Mouse (Mus musculus) CH12.LX (cell line): ENCODE results near the gene Fastk. TPM values are rescaled to one million over a fixed set of nuclear protein-coding genes. Genes with fewer than 3 reads are reported as not detected.

Source experiments
- DNase-seq: peaks from one replicate; pipeline ENCODE4 v3.0.0-alpha.2; 2013; ENCODE audit errors: extremely low read depth
- H3K27ac ChIP-seq: 2 replicates; pipeline ENCODE4 v1.5.1; 2012; ENCODE audit warnings: low read depth, mild to moderate bottlenecking, control low read depth, moderate library complexity; ENCODE audit not compliant: insufficient read depth
- H3K27me3 ChIP-seq: replicated peaks from 2 replicates; pipeline ENCODE3; 2012; ENCODE audit warnings: inconsistent platforms
- H3K36me3 ChIP-seq, 2 experiments: replicated peaks in 1 of 2; 2 replicates each; pipeline versions ENCODE3 to v1.6.1; 2012; ENCODE audit warnings: inconsistent platforms in 1 of 2, low read length in 1 of 2, mild to moderate bottlenecking in 1 of 2, mixed read lengths in 1 of 2, moderate library complexity in 1 of 2; ENCODE audit not compliant: control insufficient read depth in 1 of 2, insufficient read depth in 1 of 2
- H3K4me1 ChIP-seq, 2 experiments: 2 replicates each; pipeline ENCODE4 v1.6.1; 2012; ENCODE audit warnings: inconsistent platforms in 1 of 2, moderate library complexity in 1 of 2; ENCODE audit not compliant: insufficient read depth in 2 of 2, control insufficient read depth in 1 of 2
- H3K4me2 ChIP-seq: 2 replicates; pipeline ENCODE4 v1.6.1; 2012; ENCODE audit warnings: low read depth, mild to moderate bottlenecking, control low read depth; ENCODE audit not compliant: poor library complexity, insufficient read depth, severe bottlenecking
- H3K4me3 ChIP-seq, 3 experiments: fragments of 150-350 bp in 1 of 3; sonication (generic) in 1 of 3; replicated peaks in 1 of 3; 2 replicates each; pipeline versions ENCODE3 to v1.5.1; 2011 to 2012; ENCODE audit warnings: low read depth in 2 of 3, low read length in 2 of 3, mild to moderate bottlenecking in 2 of 3, moderate library complexity in 2 of 3, control low read depth in 1 of 3, improper control_type of control experiment in 1 of 3, inconsistent platforms in 1 of 3, mixed read lengths in 1 of 3; ENCODE audit not compliant: poor library complexity in 1 of 3
- H3K79me2 ChIP-seq: replicated peaks from 2 replicates; pipeline ENCODE4 v1.6.1; 2012; ENCODE audit warnings: mild to moderate bottlenecking, moderate library complexity; ENCODE audit not compliant: control insufficient read depth, poor library complexity, insufficient read depth, severe bottlenecking; ENCODE audit errors: extremely low read depth
- H3K9ac ChIP-seq: 2 replicates; pipeline ENCODE4 v1.6.1; 2012; ENCODE audit warnings: low read depth, mild to moderate bottlenecking, control low read depth, moderate library complexity; ENCODE audit not compliant: insufficient read depth
- H3K9me3 ChIP-seq: replicated peaks from 2 replicates; pipeline ENCODE3; 2012; ENCODE audit warnings: low read length, inconsistent platforms, mixed read lengths
- BHLHE40 ChIP-seq: IDR thresholded peaks from 2 replicates; pipeline ENCODE4 v1.6.1; 2011; ENCODE audit warnings: mild to moderate bottlenecking, low read depth, low read length, improper control_type of control experiment
- CHD1 ChIP-seq: IDR thresholded peaks from 2 replicates; pipeline ENCODE4 v1.6.1; 2012; ENCODE audit warnings: low read depth, low read length, improper control_type of control experiment, inconsistent platforms
- CHD2 ChIP-seq: IDR thresholded peaks from 2 replicates; pipeline ENCODE4 v1.6.1; 2011; ENCODE audit warnings: low read length, improper control_type of control experiment
- CTCF ChIP-seq, 2 experiments: IDR thresholded peaks in 1 of 2; conservative IDR thresholded peaks in 1 of 2; 2 replicates each; pipeline ENCODE4 v1.5.1; 2011 to 2012; ENCODE audit warnings: low read depth in 2 of 2, low read length in 2 of 2, improper control_type of control experiment in 1 of 2, inconsistent platforms in 1 of 2, mild to moderate bottlenecking in 1 of 2, moderate library complexity in 1 of 2
- E2F4 ChIP-seq: IDR thresholded peaks from 2 replicates; pipeline ENCODE4 v1.6.1; 2011; ENCODE audit warnings: low read depth, low read length, improper control_type of control experiment; ENCODE audit not compliant: insufficient replicate concordance
- ETS1 ChIP-seq: conservative IDR thresholded peaks from 2 replicates; pipeline ENCODE4 v1.6.1; 2012; ENCODE audit warnings: low read depth, mild to moderate bottlenecking, inconsistent platforms, low read length, improper control_type of control experiment, moderate library complexity
- HCFC1 ChIP-seq: IDR thresholded peaks from 2 replicates; pipeline ENCODE4 v1.6.1; 2012; ENCODE audit warnings: low read depth, mild to moderate bottlenecking, inconsistent platforms, low read length, improper control_type of control experiment
- JUN ChIP-seq: IDR thresholded peaks from 2 replicates; pipeline ENCODE4 v1.6.1; 2011; ENCODE audit warnings: low read depth, mild to moderate bottlenecking, low read length, improper control_type of control experiment, moderate library complexity; ENCODE audit not compliant: insufficient read depth
- KAT2A ChIP-seq: IDR thresholded peaks from 2 replicates; pipeline ENCODE4 v1.6.1; 2012; ENCODE audit warnings: low read length, improper control_type of control experiment, inconsistent platforms; ENCODE audit not compliant: insufficient replicate concordance
- MAZ ChIP-seq: IDR thresholded peaks from 2 replicates; pipeline ENCODE4 v1.6.1; 2012; ENCODE audit warnings: low read depth, mild to moderate bottlenecking, inconsistent platforms, low read length, improper control_type of control experiment, moderate library complexity
- MEF2A ChIP-seq: IDR thresholded peaks from 2 replicates; pipeline ENCODE4 v1.6.1; 2014; ENCODE audit warnings: low read depth, mild to moderate bottlenecking, inconsistent platforms, low read length, improper control_type of control experiment, borderline replicate concordance
- MYC ChIP-seq: IDR thresholded peaks from 2 replicates; pipeline ENCODE4 v1.6.1; 2011; ENCODE audit warnings: low read depth, mild to moderate bottlenecking, improper control_type of control experiment, low read length
- NELFE ChIP-seq: IDR thresholded peaks from 2 replicates; pipeline ENCODE4 v1.6.1; 2011; ENCODE audit warnings: low read depth, low read length, improper control_type of control experiment
- PAX5 ChIP-seq: IDR thresholded peaks from 2 replicates; pipeline ENCODE4 v1.6.1; 2012; ENCODE audit warnings: low read length, inconsistent platforms, mixed read lengths
- POLR2A ChIP-seq: IDR thresholded peaks from 2 replicates; pipeline ENCODE4 v1.6.1; 2011; ENCODE audit warnings: low read depth, mild to moderate bottlenecking, improper control_type of control experiment, low read length
- POLR2AphosphoS2 ChIP-seq: IDR thresholded peaks from 2 replicates; pipeline ENCODE4 v1.6.1; 2011; ENCODE audit warnings: low read depth, low read length, improper control_type of control experiment
- RAD21 ChIP-seq: IDR thresholded peaks from 2 replicates; pipeline ENCODE4 v1.6.1; 2011; ENCODE audit warnings: low read depth, mild to moderate bottlenecking, low read length, improper control_type of control experiment, moderate library complexity
- RCOR1 ChIP-seq: conservative IDR thresholded peaks from 2 replicates; pipeline ENCODE4 v1.6.1; 2012; ENCODE audit warnings: low read depth, mild to moderate bottlenecking, inconsistent platforms, low read length, improper control_type of control experiment
- SIN3A ChIP-seq: IDR thresholded peaks from 2 replicates; pipeline ENCODE4 v1.6.1; 2012; ENCODE audit warnings: low read length, improper control_type of control experiment, inconsistent platforms
- SMC3 ChIP-seq: IDR thresholded peaks from 2 replicates; pipeline ENCODE4 v1.6.1; 2011; ENCODE audit warnings: low read depth, low read length, improper control_type of control experiment
- TBP ChIP-seq: conservative IDR thresholded peaks from 2 replicates; pipeline ENCODE4 v1.6.1; 2011; ENCODE audit warnings: low read depth, low read length, improper control_type of control experiment
- TCF12 ChIP-seq: IDR thresholded peaks from 2 replicates; pipeline ENCODE4 v1.6.1; 2014; ENCODE audit warnings: low read depth, mild to moderate bottlenecking, inconsistent platforms, low read length, improper control_type of control experiment
- UBTF ChIP-seq: IDR thresholded peaks from 2 replicates; pipeline ENCODE4 v1.6.1; 2012; ENCODE audit warnings: low read depth, mild to moderate bottlenecking, inconsistent platforms, low read length, improper control_type of control experiment, moderate library complexity
- USF1 ChIP-seq: IDR thresholded peaks from 2 replicates; pipeline ENCODE4 v1.6.1; 2014; ENCODE audit warnings: low read depth, mild to moderate bottlenecking, inconsistent platforms, low read length, improper control_type of control experiment
- USF2 ChIP-seq: conservative IDR thresholded peaks from 2 replicates; pipeline ENCODE4 v1.6.1; 2011; ENCODE audit warnings: low read depth, low read length, improper control_type of control experiment
- ZMIZ1 ChIP-seq: IDR thresholded peaks from 2 replicates; pipeline ENCODE4 v1.6.1; 2012; ENCODE audit warnings: low read depth, mild to moderate bottlenecking, inconsistent platforms, low read length, improper control_type of control experiment
- ZNF384 ChIP-seq: IDR thresholded peaks from 2 replicates; pipeline ENCODE4 v1.6.1; 2012; ENCODE audit warnings: low read depth, low read length, improper control_type of control experiment, inconsistent platforms
- dilution Hi-C: fragments of 300-500 bp; cut with MboI; formaldehyde crosslinking; loops from 2 replicates; pipeline ENCODE4 v1.14.3; 2020; ENCODE audit warnings: low sequenced_read_pairs; ENCODE audit not compliant: extremely low pct_unique_long_range_greater_than_20kb, extremely low pct_ligation_motif_present
- in situ Hi-C: fragments of 300-500 bp; cut with MboI; formaldehyde crosslinking; loops from 3 replicates; pipeline ENCODE4 v1.14.3; 2019; ENCODE audit warnings: low sequenced_read_pairs, low pct_ligation_motif_present, low pct_unique_long_range_greater_than_20kb, mixed read lengths
- polyA plus RNA-seq: library from polyadenylated mRNA; unstranded; fragments of >175 nt; gene quantifications from 2 replicates; pipeline ENCODE4 v1.2.1, GENCODE M21; 2012; ENCODE audit warnings: low read depth; ENCODE audit not compliant: insufficient read length
- total RNA-seq, 2 experiments: library from RNA; depleted of rRNA; stranded (reverse); fragments of 300-350 nt in 1 of 2; fragments of >200 nt in 1 of 2; gene quantifications; 2 replicates each; pipeline ENCODE4 v1.2.3; 2012 to 2014

Fastk gene
- total and polyA plus RNA-seq, 3 experiments, result 44.8 to 88.0 (median 61.4) TPM

DNA sequence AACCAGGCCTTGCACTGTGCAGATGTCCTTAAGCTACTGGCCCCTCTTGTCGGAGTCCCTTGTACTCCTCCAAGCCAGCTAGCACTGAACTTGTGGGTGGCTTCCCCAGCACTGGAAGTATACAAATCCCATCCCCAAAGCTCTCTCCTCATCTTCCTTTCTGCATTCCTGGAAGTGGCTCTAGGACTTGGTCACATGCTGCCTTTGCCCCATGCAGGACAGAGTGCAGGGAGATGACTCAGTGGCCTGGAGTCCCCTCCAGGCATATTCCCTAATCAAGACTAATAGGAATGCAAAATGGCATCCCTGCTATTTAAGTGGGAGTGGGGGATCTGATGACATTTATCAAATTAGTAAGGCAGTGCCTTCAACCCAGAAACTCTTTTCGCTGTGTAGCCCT is 33.0 kb downstream of the Fastk start:
- no peaks in the 10 kb centered on the region for H3K9me3 ChIP-seq
- no peak overlapping the region for H3K9ac ChIP-seq
- H3K79me2 ChIP-seq, result no peaks in the 10 kb centered on the region
- no peak overlapping the region for H3K27ac ChIP-seq
- DNase-seq, result no peak
- TF ChIP-seq TBP (no peak), CHD1 (no peak), KAT2A (no peak), RAD21 (no peak), BHLHE40 (no peak), POLR2AphosphoS2 (no peak)
- TF ChIP-seq, all 38 proteins: peak for 0
- no peaks in the 10 kb centered on the region for H3K27me3 ChIP-seq
- dilution Hi-C loops, result no loop called here
- no peak overlapping the region for H3K4me3 ChIP-seq
- in situ Hi-C loops, result no loop called here
- H3K4me1 ChIP-seq, result no peaks in the 10 kb centered on the region; a peak in 1 of 4 replicates
- H3K36me3 ChIP-seq, result peaks cover 19 to 57% of the 10 kb centered on the region in 2 experiments
- no peak overlapping the region for H3K4me2 ChIP-seq

DNA sequence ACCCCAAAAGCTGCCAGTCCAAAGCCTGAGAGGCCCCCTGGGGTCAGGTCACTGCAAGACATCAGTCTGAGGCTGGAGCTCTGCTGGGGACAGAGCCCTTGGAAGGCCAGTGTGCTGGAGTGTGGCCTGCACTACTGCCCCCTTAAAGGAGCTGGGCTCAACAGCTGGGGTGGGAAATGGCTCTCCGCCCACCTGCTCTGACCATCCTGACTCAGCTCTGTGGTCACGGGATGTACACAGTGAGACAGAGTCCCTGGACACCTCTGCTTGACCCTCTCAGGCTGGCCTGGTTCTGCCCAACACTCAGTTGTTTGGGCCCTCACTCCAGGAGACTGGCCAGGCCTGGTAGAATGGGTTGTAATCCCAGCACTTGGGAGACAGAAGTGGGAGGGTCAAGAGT is 35.6 kb downstream of the Fastk start:
- DNase-seq, result no peak
- H3K27ac ChIP-seq, result no peak overlapping the region
- H3K4me3 ChIP-seq, result no peak overlapping the region
- peaks cover 0 to 11% of the 10 kb centered on the region in 2 experiments; a peak in 2 of 4 replicates for H3K4me1 ChIP-seq
- no peak overlapping the region for H3K4me2 ChIP-seq
- H3K9ac ChIP-seq, result no peak overlapping the region
- no peaks in the 10 kb centered on the region for H3K9me3 ChIP-seq
- dilution Hi-C loops, result no loop called here
- H3K36me3 ChIP-seq, result peaks cover 34 to 73% of the 10 kb centered on the region in 2 experiments
- H3K27me3 ChIP-seq, result no peaks in the 10 kb centered on the region
- in situ Hi-C loops, result no loop called here
- no peak for TF ChIP-seq MEF2A
- no peak for TF ChIP-seq PAX5
- no peak for TF ChIP-seq RAD21
- no peak for TF ChIP-seq CTCF (conservative IDR thresholded peaks at IDR 0.05 in 1 of 2, IDR thresholded peaks at IDR 0.05 in 1 of 2; ENCODE audit: low read depth in 2 of 2, low read length in 2 of 2)
- no peak for TF ChIP-seq TCF12
- TF ChIP-seq ZNF384, result no peak
- TF ChIP-seq RCOR1, result no peak
- TF ChIP-seq SMC3, result no peak
- TF ChIP-seq E2F4, result no peak
- no peaks in the 10 kb centered on the region for H3K79me2 ChIP-seq

DNA sequence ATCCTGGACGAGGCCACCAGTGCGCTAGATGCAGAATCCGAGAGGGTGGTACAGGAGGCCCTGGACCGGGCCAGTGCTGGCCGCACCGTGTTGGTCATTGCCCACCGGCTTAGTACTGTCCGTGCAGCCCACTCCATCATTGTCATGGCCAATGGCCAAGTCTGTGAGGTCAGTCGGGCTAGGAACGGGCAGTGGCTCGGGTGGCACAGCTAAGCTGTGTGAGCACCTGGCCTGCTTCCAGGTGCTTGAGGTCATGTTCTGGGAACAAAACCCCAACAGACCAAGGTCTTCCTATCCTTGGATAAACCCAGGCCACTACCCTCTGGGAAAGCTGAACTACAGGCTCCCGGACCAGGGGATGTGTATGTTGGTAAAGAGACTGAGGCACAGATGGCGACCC is 36.4 kb downstream of the Fastk start:
- no peaks in the 10 kb centered on the region for H3K27me3 ChIP-seq
- no peak overlapping the region for H3K4me2 ChIP-seq
- H3K27ac ChIP-seq, result no peak overlapping the region
- H3K4me3 ChIP-seq, result no peak overlapping the region
- no peak for DNase-seq
- in situ Hi-C loops, result no loop called here
- no peak overlapping the region for H3K9ac ChIP-seq
- dilution Hi-C loops, result no loop called here
- H3K9me3 ChIP-seq, result no peaks in the 10 kb centered on the region
- H3K36me3 ChIP-seq, result peaks cover 38 to 74% of the 10 kb centered on the region in 2 experiments
- peaks cover 0 to 13% of the 10 kb centered on the region in 2 experiments; a peak in 2 of 4 replicates for H3K4me1 ChIP-seq
- no peaks in the 10 kb centered on the region for H3K79me2 ChIP-seq
- no peak for TF ChIP-seq CHD1
- TF ChIP-seq RAD21, result no peak
- no peak for TF ChIP-seq USF1
- TF ChIP-seq POLR2AphosphoS2, result no peak
- TF ChIP-seq JUN, result no peak
- no peak for TF ChIP-seq POLR2A
- TF ChIP-seq ETS1, result no peak
- no peak for TF ChIP-seq MYC
- TF ChIP-seq CHD2, result no peak
- no peak for TF ChIP-seq ZMIZ1
- TF ChIP-seq SMC3, result no peak
- no peak for TF ChIP-seq BHLHE40
- TF ChIP-seq USF2, result no peak
- TF ChIP-seq E2F4, result no peak
- no peak for TF ChIP-seq SIN3A
- no peak for TF ChIP-seq NELFE
- no peak for TF ChIP-seq HCFC1
- TF ChIP-seq MAZ, result no peak
- TF ChIP-seq UBTF, result no peak
